Mouse (Mus musculus): ENCODE results near the gene Rhox4a.
"Not testable (repeated sequence)": the region's sequence is repeated elsewhere in the genome, so short reads cannot be mapped to it uniquely, and the experiment has no call there.

The Rhox4a gene

DNA sequence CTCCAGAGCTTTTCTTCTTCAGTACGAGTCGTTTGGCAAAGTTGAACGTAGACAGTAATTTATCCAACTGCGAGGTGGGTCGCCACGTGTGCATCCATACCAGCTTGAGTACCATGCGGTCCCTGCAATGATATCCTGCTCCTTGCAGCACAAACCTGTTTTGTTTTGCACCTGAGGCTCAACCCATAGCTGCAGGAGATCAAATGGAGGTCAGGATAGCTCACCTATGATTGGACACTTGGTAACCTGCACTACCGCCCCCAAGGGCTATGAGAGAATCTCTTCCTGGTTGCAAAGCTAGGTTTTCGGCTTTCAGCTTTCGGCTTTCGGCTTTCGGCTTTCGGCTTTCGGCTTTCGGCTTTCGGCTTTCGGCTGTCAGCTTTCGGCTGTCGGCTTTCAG lies at the start of gene Rhox4a:
Gene Rhox4a (plus strand): TSS at position 301 of the 400 bp plus-strand sequence.
- not testable (repeated sequence) for DNase-seq

DNA sequence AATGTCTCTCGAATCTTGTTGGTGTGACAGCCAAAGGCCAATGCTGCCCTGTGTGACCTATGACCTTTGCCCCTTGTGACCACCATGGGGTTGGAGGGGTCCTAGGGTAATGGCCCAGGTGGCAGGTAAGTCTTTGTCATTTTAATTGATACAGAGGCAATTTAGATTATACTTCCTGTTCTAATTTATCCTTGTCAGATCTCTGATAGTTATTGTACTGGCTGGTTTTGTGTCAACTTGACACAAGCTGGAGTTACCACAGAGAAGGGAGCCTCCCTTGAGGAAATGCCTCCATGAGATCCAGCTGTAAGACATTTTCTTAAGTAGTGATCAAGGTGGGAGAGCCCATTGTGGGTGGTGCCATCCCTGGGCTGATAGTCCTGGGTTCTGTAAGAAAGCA lies 43.0 kb upstream of the Rhox4a start, which contains the start of gene Rhox1:
Gene Rhox1 (minus strand): TSS at position 101 of the 400 bp plus-strand sequence.
- DNase-seq = not testable (repeated sequence)

DNA sequence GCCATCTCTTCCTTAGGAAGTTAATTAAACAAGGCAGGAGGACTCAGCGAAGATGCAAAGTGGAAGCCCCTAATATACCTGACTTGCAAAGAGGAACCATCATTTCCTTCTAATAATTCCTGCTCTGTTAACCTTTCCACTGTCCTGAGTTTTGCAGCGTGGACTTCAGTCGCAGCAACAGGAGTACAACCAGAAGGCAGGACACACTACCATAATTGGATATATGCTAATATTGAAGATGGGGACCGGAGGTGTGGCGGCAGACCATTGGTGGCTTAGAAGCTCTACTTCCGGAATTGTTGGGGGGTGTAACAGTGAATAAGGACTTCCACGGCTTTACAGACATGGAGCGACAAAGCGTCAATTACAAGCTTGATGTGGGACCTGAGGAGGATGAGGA lies 20.5 kb upstream of the Rhox4a start, which contains the start of gene Rhox2a:
Gene Rhox2a (plus strand): TSS at position 301 of the 400 bp plus-strand sequence.
- DNase-seq = not testable (repeated sequence)

DNA sequence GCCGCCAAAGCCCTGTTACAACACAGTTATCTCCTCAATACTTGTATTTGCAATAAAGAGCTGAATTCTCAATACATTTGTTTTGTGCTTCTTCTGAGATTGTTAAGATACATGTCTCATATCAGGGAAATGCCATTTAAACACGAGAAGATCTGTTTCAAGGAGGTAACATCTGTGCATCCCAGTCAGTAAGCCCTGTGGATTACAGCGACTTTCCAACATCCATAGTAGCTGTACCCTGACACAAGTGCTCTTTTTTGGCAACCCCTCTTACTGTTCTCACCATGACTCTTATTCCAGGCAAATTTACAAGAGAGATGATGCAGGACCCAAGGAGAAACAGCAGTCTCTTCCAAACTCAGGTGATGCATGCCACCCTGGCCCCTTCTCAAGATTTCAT lies 15.5 kb upstream of the Rhox4a start, which contains the start of gene Rhox3a:
Gene Rhox3a (plus strand): TSS at position 301 of the 400 bp plus-strand sequence.
- DNase-seq = not testable (repeated sequence)
